Mouse (Mus musculus): ENCODE results near the gene Gm20822. TPM values are rescaled to one million over a fixed set of nuclear protein-coding genes. Genes with fewer than 3 reads are reported as not detected.
"Not testable (repeated sequence)": the region's sequence is repeated elsewhere in the genome, so short reads cannot be mapped to it uniquely, and the experiment has no call there.

Gene Gm20822
- total RNA-seq (2014; rRNA removed) (not detected in 2 replicates), polyA plus RNA-seq (2015; fragmentation: Nextera tagmentation; extraction: Ambion mirVana) (not detected in 2 replicates)

GRCm38 (mm10) chrY:15884671-15885070 lies at the start of gene Gm20822:
Gene Gm20822, minus strand, starts transcription at chrY:15884771.
- H3K27ac ChIP-seq (ENCODE audit: low read depth, low read length); H3K36me3 ChIP-seq (ENCODE audit: insufficient read depth, low read length); H3K4me1 ChIP-seq (ENCODE audit: insufficient read depth, low read length); ATAC-seq (ENCODE audit: low FRiP score); H3K27me3 ChIP-seq (ENCODE audit: insufficient read depth, low read length); H3K4me3 ChIP-seq (ENCODE audit: low read depth, low read length); H3K9me3 ChIP-seq (ENCODE audit: low read length); H3K9ac ChIP-seq (replicated peaks; ENCODE audit: low read length, poor library complexity, severe bottlenecking); DNase-seq (ENCODE audit: low spot score); H3K4me2 ChIP-seq (ENCODE audit: low read depth, low read length, poor library complexity, severe bottlenecking): not testable (repeated sequence)
- WGBS, result no CpG with 5 or more reads among the region's 3 CpGs

Measured in midbrain, postnatal 0 days (tissue).